Mouse (Mus musculus) thymus, postnatal 10 days (tissue): ENCODE results near the gene Tcf7l1.

Source experiments
- DNase-seq, 2 experiments: peaks; one replicate each; pipeline ENCODE4 v3.0.0; 2021; ENCODE audit warnings: low spot score in 2 of 2

Gene Tcf7l1

DNA sequence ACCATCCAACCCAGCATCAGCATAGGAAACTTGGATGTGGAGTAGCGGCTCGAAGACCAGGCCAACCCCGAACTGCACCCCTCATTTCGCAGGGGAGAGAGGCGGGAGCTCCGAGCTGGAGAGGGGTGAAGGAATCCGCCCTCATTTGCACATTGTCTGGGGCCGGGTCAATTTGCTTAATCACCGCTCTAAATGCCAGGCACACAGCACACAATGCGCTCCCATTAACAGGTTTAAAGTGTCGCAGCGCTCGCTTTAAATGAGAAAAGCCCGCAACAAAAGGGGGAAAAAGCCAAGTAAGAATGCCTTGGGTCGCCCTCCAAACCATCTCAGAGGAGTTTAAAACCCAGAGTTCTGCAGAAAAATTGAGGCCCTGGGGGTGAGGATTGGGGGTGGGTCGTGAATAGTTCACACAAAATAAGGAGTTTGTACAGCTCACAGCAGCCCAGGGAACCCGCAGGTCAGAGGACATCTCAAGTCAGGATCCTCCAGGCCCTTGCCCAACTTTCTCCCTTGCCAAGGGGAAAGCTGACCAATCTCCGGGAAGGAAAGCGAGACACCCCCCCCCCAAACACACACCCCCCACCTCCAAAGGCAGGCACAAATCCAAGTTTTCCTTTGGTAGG is 1.6 kb downstream of the Tcf7l1 start:
- no peak for DNase-seq

DNA sequence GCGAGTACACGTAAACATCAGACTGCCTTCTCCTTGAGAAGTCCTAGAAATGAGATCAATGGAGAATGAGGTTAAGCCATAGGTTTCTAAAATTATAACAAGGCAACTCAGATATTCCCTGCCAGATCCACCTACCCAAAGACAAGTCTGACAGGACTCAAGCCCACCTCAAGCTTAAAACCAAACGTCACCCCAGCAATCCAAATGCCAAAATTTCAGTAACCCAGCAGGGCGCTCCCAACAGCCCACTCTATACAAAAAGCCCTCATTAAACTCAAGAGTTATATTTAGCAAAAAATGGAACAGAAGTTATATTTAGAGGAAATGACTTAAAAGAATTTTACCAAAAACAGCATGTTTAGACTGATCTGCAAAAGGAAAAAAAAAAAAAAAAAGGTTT is 5.3 kb downstream of the Tcf7l1 start:
- DNase-seq, result no peak

- no peak for DNase-seq
Measured at GRCm38 (mm10) chr6:72778779-72779776, 10.0 kb downstream of the Tcf7l1 start.

- no peak for DNase-seq
Measured at GRCm38 (mm10) chr6:72777212-72777611, 11.8 kb downstream of the Tcf7l1 start.

DNA sequence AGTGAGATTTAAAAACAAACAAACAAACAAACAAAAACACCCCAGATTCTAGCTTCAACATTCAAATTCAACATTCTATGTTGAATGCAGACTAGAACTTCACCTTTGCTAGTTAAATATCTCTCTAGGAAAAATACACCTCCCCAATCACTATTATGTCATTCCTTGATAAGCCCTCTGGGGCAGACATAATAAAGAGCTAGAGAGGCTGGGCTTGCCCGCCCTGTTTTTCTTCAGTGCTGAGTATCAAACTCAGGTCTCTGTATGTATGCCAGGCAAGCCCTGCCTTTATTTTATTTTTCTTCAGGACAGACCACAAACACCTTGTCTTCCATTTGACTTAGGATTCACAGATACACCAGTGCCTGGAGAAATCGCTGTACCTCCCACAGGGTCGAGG is 14.8 kb downstream of the Tcf7l1 start:
- DNase-seq, result no peak

DNA sequence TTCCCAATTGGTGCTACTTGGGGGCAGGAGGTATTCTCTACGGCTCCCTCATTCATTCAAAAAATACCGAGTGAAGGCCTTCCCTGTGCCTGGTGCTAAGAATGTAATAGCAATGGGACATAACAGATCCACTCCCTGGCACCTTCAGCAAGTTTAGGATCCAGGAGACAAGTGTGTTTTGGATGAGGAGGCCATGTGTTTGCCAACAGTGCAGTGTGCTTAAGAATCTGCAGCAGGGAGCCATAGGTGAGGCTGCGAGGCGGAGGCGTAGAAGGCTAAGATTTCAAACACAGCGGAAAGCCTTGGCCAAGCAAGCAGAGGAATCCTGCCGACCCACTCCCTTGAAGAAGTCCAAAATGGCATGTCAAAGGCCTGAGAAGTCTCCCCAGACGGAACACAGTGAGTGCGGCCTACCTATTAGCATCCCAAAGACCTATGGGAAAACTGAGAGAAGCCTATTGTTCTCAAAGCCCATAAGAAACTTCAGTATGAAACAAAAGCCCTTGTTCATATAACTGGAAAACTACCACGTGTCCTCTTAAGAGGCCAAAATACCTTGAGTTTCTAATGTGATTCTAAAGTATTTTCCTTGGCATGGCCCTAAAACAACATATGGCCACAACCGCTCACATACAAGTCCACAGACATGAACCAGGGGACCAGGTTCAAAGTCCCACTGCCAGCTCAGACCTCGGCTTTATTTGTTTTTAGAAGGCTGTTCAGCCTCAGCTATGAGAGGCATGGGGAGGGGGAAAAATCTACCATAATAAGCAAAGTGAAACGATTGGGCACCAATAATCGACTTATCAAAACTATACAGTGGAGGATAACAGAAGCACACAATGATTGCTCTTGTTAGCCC is 18.9 kb downstream of the Tcf7l1 start:
- DNase-seq, result no peak

- DNase-seq, result no peak
Measured at GRCm38 (mm10) chr6:72769343-72769742, 19.7 kb downstream of the Tcf7l1 start.

- DNase-seq, result no peak
Measured at GRCm38 (mm10) chr6:72768804-72769203, 20.2 kb downstream of the Tcf7l1 start.

GRCm38 (mm10) chr6:72768097-72768496 is 21.0 kb downstream of the Tcf7l1 start:
- DNase-seq, result no peak

- no peak for DNase-seq
Measured at GRCm38 (mm10) chr6:72763616-72764015, 25.4 kb downstream of the Tcf7l1 start.

DNA sequence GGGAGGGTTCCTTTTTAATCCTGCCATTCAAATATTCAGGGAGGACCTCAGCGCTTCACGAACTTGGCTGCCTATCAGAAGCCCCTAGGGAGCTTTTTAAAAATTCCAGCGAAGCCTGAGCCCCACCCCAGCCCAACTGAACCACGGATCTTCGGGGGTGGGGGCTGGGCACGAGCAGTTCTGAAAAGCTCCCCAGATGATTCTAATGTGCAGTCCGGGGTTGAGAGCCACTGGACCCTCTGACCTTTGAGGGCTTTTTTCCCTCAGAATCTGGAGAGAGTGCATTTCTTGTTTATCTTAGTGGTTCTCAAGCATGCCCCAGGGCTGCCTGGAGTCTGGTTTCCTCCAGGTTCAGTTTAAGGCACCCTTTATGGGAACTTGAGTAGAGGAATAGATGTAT is 27.4 kb downstream of the Tcf7l1 start:
- DNase-seq, result no peak

DNA sequence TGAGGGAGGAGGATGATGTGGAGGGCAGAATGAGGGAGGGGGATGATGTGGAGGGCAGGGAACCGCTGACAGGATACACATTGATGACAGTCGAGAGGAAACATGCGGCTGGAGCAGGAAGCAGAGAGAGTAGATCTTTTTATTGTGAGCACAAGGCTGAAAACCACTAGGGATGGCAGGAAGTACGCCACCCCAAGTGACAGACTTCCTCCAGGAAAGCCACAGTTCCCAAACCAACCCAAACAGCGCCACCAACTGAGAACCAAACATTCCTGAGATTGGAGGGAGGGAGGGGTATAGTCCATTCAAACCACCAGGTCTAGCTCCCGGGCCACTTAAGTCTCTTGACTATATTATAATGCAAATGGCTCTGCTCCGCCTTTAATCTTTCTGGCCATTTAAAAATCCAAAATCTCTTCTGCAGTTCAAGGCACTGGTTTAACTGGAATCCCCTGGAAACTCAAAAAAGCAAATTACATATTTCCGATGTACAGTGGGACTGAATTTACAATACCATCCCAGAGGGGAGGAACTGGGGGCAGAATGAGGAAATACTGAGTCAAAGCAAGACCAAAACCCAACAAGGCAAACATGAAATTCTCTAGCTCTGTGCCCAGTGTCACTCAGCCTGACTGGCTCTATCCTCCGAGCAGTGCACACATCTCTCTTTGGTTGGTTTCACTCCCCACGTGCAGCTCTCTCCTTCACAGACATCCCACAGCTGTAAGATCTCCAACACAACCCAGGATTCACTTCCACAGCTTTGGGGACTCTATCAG is 30.6 kb downstream of the Tcf7l1 start:
- no peak for DNase-seq

DNA sequence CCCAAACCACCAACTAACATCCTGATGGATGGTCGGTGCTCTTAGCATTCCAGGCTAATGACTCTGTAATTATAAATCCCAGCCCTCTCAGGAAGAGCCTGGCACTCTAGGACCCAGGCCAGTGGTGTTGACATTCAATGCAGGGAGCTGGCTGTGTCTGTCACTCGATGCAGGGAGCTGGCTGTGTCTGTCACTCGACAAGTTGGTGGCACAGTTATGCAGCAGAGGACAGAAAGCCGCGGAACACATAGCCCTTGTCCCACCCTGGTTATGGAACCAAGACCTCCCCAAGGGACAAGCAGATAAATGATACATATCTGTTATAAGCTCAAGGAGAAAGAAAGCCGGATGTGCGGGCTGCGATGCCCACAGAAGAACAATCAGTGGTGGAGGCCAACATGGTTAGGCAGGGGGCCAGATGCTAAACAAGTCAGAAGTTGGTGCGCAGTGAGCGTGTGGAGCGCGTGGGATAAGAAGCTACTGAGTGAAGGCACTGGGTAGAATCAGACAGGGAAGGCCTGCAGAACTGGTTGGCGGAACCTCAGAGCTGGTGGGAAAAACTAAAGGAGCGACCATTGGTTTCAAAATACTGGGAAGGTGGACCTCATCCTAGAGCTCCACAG is 33.7 kb downstream of the Tcf7l1 start:
- no peak for DNase-seq

GRCm38 (mm10) chr6:72754215-72754614 is 34.8 kb downstream of the Tcf7l1 start:
- no peak for DNase-seq

GRCm38 (mm10) chr6:72753782-72754181 is 35.3 kb downstream of the Tcf7l1 start:
- DNase-seq, result no peak

GRCm38 (mm10) chr6:72752824-72753223 is 36.2 kb downstream of the Tcf7l1 start:
- no peak for DNase-seq

GRCm38 (mm10) chr6:72751210-72751609 is 37.8 kb downstream of the Tcf7l1 start:
- DNase-seq, result no peak

- no peak for DNase-seq
Measured at GRCm38 (mm10) chr6:72748882-72749437, 40.1 kb downstream of the Tcf7l1 start.

GRCm38 (mm10) chr6:72748421-72748820 is 40.6 kb downstream of the Tcf7l1 start:
- DNase-seq, result no peak

DNA sequence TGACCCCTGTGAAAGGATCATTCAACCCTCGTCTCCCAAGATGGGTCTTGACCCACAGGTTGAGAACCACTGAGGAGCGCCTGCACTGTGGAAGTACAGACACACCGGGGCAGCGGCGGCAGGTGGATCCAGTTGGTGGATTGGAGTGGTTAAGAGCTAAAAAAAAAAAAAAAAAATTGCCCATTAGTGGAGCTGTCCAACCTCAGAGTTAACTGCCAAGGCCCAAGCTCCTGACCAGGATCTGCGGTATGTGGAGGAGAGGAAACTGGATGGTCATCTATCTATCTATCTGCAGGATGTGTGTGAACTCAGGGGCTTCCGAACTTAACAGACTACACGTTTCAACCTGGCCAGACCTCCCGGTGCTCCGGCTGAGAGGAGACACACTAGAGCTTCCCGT is 41.2 kb downstream of the Tcf7l1 start:
- DNase-seq, result no peak

GRCm38 (mm10) chr6:72747156-72747555 is 41.9 kb downstream of the Tcf7l1 start:
- no peak for DNase-seq
